Mouse (Mus musculus): ENCODE measurements around the gene Cbfa2t2.

DNA sequence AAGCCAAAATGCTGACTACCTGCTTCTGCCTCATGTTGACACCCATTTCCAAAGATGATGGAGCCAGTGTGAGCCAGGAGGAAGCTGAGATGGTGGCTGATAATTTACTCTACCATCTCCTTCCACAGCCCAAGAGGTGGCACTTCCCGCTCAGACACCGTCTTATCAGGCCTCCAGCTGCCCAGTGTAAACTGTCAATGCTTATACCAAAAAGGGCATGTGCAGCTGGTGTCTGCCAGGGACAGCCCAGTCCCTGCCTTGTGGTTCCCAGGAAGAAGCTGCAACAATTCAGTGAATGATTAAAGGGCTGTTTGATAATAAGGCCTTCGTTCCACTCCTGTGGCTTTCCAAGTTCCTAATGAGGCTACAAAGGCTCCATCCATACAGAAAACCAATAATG is 102.4 kb downstream of the Cbfa2t2 start:
- no peak for TF ChIP-seq CTCF (IDR thresholded peaks at IDR 0.05; ENCODE audit: insufficient read depth, low read length)
- no peak for TF ChIP-seq POLR2A (IDR thresholded peaks at IDR 0.05; ENCODE audit: borderline replicate concordance, extremely low read depth, low read depth, low read length)

Measured in lung, adult 2 months (tissue).